Mouse (Mus musculus) right cerebral cortex, postnatal 36 days (tissue): ENCODE measurements around the gene Hebp2.

Experiments used
- DNase-seq, 2 experiments: peaks; one replicate each; pipeline ENCODE4 v3.0.0; 2022; ENCODE audit warnings: low spot score in 2 of 2, mixed read lengths in 1 of 2

Hebp2 gene

GRCm38 (mm10) chr10:18510663-18511062, 35.2 kb downstream of the Hebp2 start:
- no peak for DNase-seq

- peak; percentile 43 to 66 for DNase-seq
Measured at GRCm38 (mm10) chr10:18508586-18508985, 37.3 kb downstream of the Hebp2 start.

GRCm38 (mm10) chr10:18507869-18508473, 37.9 kb downstream of the Hebp2 start:
- DNase-seq: no peak

DNA sequence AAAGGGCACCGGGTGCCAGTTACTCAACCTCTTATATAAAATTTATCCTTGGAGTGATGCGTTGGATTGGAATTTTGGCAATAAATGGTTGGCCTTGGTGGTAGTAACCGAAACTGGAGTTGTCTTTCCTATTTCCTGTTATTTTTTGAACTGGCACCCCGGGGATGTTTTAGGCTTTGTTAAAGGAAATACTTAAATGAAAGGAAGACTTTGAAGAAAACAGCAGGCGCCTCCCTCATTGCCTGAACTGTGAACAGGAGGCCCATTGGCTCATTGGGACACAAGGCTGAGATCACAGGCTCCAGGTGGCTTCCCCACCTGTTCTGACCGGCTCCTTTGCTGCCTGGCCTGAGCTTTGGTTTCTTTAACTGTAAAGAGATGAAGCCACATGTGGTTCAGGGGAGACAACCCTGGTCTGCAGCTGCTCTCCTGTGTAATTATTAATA, 39.4 kb downstream of the Hebp2 start:
- DNase-seq: no peak

GRCm38 (mm10) chr10:18505690-18506089, 40.2 kb downstream of the Hebp2 start:
- DNase-seq: no peak

GRCm38 (mm10) chr10:18501997-18502396, 43.9 kb downstream of the Hebp2 start:
- DNase-seq: no peak

DNA sequence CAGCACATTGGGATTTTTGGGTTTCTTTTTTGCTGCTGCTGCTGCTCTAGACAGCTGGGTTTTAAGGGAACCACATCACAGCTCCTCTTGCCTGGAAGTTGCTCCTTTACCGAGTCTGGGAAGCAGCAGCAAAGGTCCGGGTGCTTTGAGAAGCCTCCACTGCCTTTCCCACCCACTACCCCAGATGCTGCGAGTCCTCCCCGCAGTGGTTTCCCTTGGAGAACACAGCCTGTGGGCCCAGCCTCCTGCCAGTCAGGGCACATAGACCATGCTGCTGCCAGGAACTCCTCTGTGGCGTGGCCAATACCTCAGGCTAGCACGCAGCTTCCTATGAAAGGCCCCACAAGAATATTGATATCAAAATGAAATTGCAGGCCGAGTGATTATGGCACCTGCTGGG, 48.8 kb downstream of the Hebp2 start:
- DNase-seq: no peak

- no peak for DNase-seq
Measured at GRCm38 (mm10) chr10:18494249-18494648, 51.6 kb downstream of the Hebp2 start.

DNA sequence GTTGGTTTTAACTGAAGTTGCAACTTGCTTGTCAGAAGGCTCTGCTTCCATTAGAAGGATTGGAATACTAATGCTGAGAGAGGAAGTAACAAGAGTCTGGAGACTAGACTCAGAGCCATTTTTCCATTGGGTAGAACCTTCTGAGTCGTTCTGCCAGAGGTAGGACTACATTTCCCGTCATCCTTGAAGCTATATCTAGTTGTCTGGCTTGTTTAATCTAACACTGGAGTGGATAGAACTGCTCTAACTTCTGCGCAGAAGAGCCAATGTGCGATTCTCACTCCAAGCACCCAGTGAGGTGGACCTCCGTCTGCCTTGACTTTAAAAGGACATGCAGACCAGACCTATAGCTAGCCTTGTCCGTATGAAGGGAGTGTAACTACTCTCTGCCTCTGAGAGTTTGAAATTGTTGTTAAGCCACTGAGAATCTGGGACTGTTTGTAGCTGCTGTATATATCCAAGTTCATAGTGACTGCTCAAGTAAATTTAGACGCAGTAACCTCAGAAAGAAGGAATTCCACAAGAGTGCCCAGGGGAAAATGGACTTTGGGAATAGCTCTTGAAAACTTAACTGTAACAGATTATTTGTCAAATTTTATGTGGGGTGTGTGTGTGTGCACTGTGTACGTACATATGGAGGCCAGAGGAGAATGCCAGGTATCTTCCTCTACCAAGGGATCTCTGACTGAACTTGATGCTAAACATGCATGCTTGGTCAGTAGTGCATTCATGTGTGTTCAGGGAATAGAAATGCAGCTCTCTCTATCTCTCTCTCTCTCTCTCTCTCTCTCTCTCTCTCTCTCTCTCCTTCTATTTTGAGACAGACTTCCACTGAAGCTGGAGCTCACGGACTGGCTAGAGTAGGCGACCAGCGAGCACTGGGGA, 52.6 kb downstream of the Hebp2 start:
- no peak for DNase-seq

DNA sequence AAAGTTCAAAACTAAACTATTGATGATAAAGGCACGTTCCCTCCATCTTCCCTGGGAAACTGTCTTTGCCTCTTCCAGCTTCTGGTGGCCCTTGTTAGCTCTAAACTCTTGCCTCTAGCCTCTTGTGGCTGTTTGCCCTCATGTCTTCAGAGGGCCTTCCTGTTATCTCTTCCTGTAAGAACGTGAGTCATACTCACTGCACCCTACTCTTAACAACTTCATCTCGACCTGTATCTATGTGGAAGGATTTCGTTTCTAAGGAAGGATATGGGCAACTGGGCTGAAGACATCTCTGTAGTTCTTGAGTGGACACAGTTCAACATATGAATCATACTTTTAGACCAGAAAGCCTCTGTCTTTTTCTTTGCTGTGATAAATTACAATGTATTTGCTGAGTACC, 53.9 kb downstream of the Hebp2 start:
- no peak for DNase-seq

- no peak for DNase-seq
Measured at GRCm38 (mm10) chr10:18489936-18490335, 55.9 kb downstream of the Hebp2 start.
